Mouse (Mus musculus): ENCODE data around the gene Slc25a13.

DNA sequence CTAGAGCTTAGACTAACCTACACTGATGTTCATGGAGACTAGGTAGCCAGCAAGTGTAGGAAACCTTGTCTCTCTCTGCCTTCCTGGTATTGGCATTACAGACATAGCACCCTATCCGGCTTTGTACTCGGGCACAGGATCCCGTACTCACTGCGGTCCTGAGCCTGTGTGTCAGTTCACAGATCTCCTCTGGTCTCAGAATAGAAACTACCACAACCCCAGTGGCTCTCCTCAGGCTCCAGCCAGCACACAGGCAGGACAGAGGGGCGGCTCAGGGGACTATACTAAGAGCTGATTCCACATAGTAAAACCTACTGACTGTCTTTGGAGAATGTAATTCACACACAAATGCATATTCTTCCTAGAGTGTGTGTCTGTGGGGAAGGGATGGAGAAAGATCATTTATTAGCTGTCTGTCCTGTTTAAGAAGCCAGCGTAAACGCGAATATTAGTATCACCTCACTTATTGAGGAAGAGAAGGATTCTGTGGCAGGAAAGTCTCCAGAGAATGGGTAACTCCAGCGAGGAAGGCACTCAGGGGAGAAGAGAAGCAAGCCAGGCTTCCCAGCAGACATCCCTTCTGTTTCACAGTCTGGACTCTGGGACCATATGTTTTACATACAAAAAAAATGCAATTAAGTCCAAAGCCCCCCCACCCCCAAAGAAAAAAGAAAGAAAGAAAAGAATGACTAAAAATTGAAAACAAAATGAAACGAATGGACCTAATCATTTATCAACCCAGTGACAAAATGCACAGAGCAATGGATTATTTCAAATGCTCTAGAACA lies 49.4 kb downstream of the Slc25a13 start:
- TF ChIP-seq MAZ (IDR thresholded peaks at IDR 0.05; ENCODE audit: low read depth, low read length) (no peak), TBP (conservative IDR thresholded peaks at IDR 0.05; ENCODE audit: low read depth, low read length) (no peak), MXI1 (IDR thresholded peaks at IDR 0.05; ENCODE audit: low read depth, low read length) (no peak), POLR2A (IDR thresholded peaks at IDR 0.05; ENCODE audit: low read depth, low read length) (no peak), MEF2A (IDR thresholded peaks at IDR 0.05; ENCODE audit: borderline replicate concordance, low read depth, low read length) (no peak), CTCF (conservative IDR thresholded peaks at IDR 0.05 in 1 of 2, IDR thresholded peaks at IDR 0.05 in 1 of 2; ENCODE audit: low read depth in 2 of 2, low read length in 2 of 2) (no peak), ZC3H11A (IDR thresholded peaks at IDR 0.05; ENCODE audit: low read depth, low read length) (no peak), UBTF (IDR thresholded peaks at IDR 0.05; ENCODE audit: low read depth, low read length) (no peak), MAX (IDR thresholded peaks at IDR 0.05; ENCODE audit: low read length) (no peak), CHD1 (IDR thresholded peaks at IDR 0.05; ENCODE audit: low read depth, low read length) (no peak), EP300 (IDR thresholded peaks at IDR 0.05; ENCODE audit: low read length) (no peak), HCFC1 (IDR thresholded peaks at IDR 0.05; ENCODE audit: low read depth, low read length) (no peak), CHD2 (IDR thresholded peaks at IDR 0.05; ENCODE audit: low read length) (no peak), E2F4 (IDR thresholded peaks at IDR 0.05; ENCODE audit: insufficient replicate concordance, low read depth, low read length) (no peak)
